Mouse (Mus musculus) hindbrain, postnatal 0 days (tissue): ENCODE measurements around the gene Smarcb1. TPM values are rescaled to one million over a fixed set of nuclear protein-coding genes. Genes with fewer than 3 reads are reported as not detected.
"Not testable (repeated sequence)": the region's sequence is repeated elsewhere in the genome, so short reads cannot be mapped to it uniquely, and the experiment has no call there.

Experiments
- ATAC-seq: fragments of 200-750 bp; cut with Nextera tagmentation; 2 replicates; pipeline ENCODE4 v1.8.0; 2017; ENCODE audit warnings: mild to moderate bottlenecking, moderate TSS enrichment, moderate library complexity
- DNase-seq: peaks from one replicate; pipeline ENCODE4 v3.0.0-alpha.2; 2015; ENCODE audit warnings: low spot score
- H3K27ac ChIP-seq: fragments of 300-500 bp; sonication (generic); 2 replicates; pipeline ENCODE4 v1.5.1; 2014; ENCODE audit warnings: mild to moderate bottlenecking
- H3K27me3 ChIP-seq: fragments of 300-500 bp; sonication (generic); 2 replicates; pipeline ENCODE4 v1.6.1; 2014; ENCODE audit warnings: low read length, mixed read lengths; ENCODE audit not compliant: insufficient read depth
- H3K36me3 ChIP-seq: fragments of 300-500 bp; sonication (generic); 2 replicates; pipeline ENCODE4 v1.6.1; 2014; ENCODE audit warnings: low read length, mixed read lengths; ENCODE audit not compliant: insufficient read depth
- H3K4me1 ChIP-seq: fragments of 300-500 bp; sonication (generic); 2 replicates; pipeline ENCODE4 v1.6.1; 2014; ENCODE audit warnings: antibody characterized with exemption, low read length, mixed read lengths; ENCODE audit not compliant: insufficient read depth
- H3K4me2 ChIP-seq: fragments of 300-500 bp; sonication (generic); 2 replicates; pipeline ENCODE4 v1.6.1; 2014; ENCODE audit warnings: low read depth, mild to moderate bottlenecking, low read length, moderate library complexity, mixed read lengths
- H3K4me3 ChIP-seq: fragments of 300-500 bp; sonication (generic); 2 replicates; pipeline ENCODE4 v1.5.1; 2014; ENCODE audit warnings: low read length
- H3K9ac ChIP-seq: fragments of 300-500 bp; sonication (generic); replicated peaks from 2 replicates; pipeline ENCODE4 v1.6.1; 2014; ENCODE audit warnings: mild to moderate bottlenecking, low read length, moderate library complexity, mixed read lengths
- H3K9me3 ChIP-seq: fragments of 300-500 bp; sonication (generic); 2 replicates; pipeline ENCODE4 v1.6.1; 2016; ENCODE audit warnings: low read length, mixed read lengths
- CTCF ChIP-seq: IDR thresholded peaks from 2 replicates; pipeline ENCODE4 v1.5.1; 2016; ENCODE audit warnings: antibody characterized with exemption, control low read depth, low read depth
- WGBS: fragments of 180-500 bp; shearing (Covaris S2); extraction: QIAGEN DNeasy Blood & Tissue Kit; methylation state at CpG from one replicate; pipeline ENCODE4 v1.1.7; 2014; 5-methylcytosine and 5-hydroxymethylcytosine counted together
- polyA plus RNA-seq: library from polyadenylated mRNA; unstranded; fragments of >200 nt; fragmentation: Nextera tagmentation; extraction: Ambion mirVana; gene quantifications from 2 replicates; pipeline ENCODE4 v1.2.1, GENCODE M21; 2015
- total RNA-seq: library from RNA; depleted of rRNA; stranded (reverse); fragments of >200 nt; gene quantifications from 2 replicates; pipeline ENCODE4 v1.2.3, GENCODE M21; 2014

The Smarcb1 gene
- total and polyA plus RNA-seq, 2 experiments from 2014 or later = 156 to 197 TPM

- peaks cover 10% of the 10 kb centered on the region for H3K4me1 ChIP-seq
- TF ChIP-seq CTCF = no peak
- peak; percentile 99 for ATAC-seq
- peak overlapping the region; percentile 81 for H3K27ac ChIP-seq
- H3K4me3 ChIP-seq = peak overlapping the region; percentile 25
- H3K27me3 ChIP-seq = no peaks in the 10 kb centered on the region
- peak overlapping the region; percentile 28 for H3K9ac ChIP-seq
- H3K36me3 ChIP-seq = no peaks in the 10 kb centered on the region
- H3K4me2 ChIP-seq = peak overlapping the region; percentile 50
- no peaks in the 10 kb centered on the region for H3K9me3 ChIP-seq
- DNase-seq = peak; percentile 96
- under 1% methylated on average over 11 of the region's 11 CpGs for WGBS
Measured at GRCm38 (mm10) chr10:75872915-75873542, 48.4 kb downstream of the Smarcb1 start.

GRCm38 (mm10) chr10:75872025-75872914 is 49.1 kb downstream of the Smarcb1 start:
- ATAC-seq (no peak; the same call in 1 of the 2 replicates), DNase-seq (no peak)
- H3K4me2 ChIP-seq = peak overlapping the region; percentile 50
- no peaks in the 10 kb centered on the region for H3K36me3 ChIP-seq
- H3K4me1 ChIP-seq = peaks cover 10% of the 10 kb centered on the region
- TF ChIP-seq CTCF = no peak
- H3K4me3 ChIP-seq = peak overlapping the region; percentile 25
- H3K27ac ChIP-seq = peak overlapping the region; percentile 81
- no peaks in the 10 kb centered on the region for H3K27me3 ChIP-seq
- WGBS = 32% methylated on average over 10 of the region's 10 CpGs
- no peaks in the 10 kb centered on the region for H3K9me3 ChIP-seq
- H3K9ac ChIP-seq = peak overlapping the region; percentile 28; the same call in 1 of the 2 replicates

GRCm38 (mm10) chr10:75861587-75861986 is 59.8 kb downstream of the Smarcb1 start:
- Histone ChIP-seq H3K4me1 (0 out of 2 replicates have a peak, but pooled peaks cover 7% of the 10 kb centered on the region), H3K4me2 (no peak overlapping the region), H3K36me3 (peaks cover 5% of the 10 kb centered on the region), H3K27me3 (no peaks in the 10 kb centered on the region), H3K9me3 (no peaks in the 10 kb centered on the region), H3K9ac (no peak overlapping the region), H3K27ac (no peak overlapping the region), H3K4me3 (no peak overlapping the region)
- no peak for TF ChIP-seq CTCF
- WGBS = 44% methylated on average over 5 of the region's 5 CpGs
- no peak for DNase-seq
- ATAC-seq = no peak

- ATAC-seq = no peak
- peak; percentile 27 for DNase-seq
- Histone ChIP-seq H3K4me3 (peak overlapping the region; percentile 57; the same call in 1 of the 2 replicates), H3K9me3 (no peaks in the 10 kb centered on the region), H3K27me3 (no peaks in the 10 kb centered on the region), H3K9ac (peak overlapping the region; percentile 79; the same call in 1 of the 2 replicates), H3K4me2 (peak overlapping the region; percentile 69), H3K4me1 (0 out of 2 replicates have a peak, but pooled peaks cover 7% of the 10 kb centered on the region), H3K36me3 (peaks cover 5% of the 10 kb centered on the region), H3K27ac (peak overlapping the region; percentile 93)
- TF ChIP-seq CTCF = no peak
- WGBS = 19% methylated on average over 7 of the region's 7 CpGs
Measured at GRCm38 (mm10) chr10:75860746-75861145, 60.7 kb downstream of the Smarcb1 start.

- peak; percentile 95 for DNase-seq
Measured at GRCm38 (mm10) chr10:75859786-75860470, 61.5 kb downstream of the Smarcb1 start, which contains the start of gene Mif. Mif (minus strand) TSS chr10:75860240.

GRCm38 (mm10) chr10:75859107-75859746 is 62.2 kb downstream of the Smarcb1 start:
- H3K9ac ChIP-seq = peak overlapping the region; percentile 79
- peak overlapping the region; percentile 69 for H3K4me2 ChIP-seq
- 3% methylated on average over 26 of the region's 27 CpGs for WGBS
- peaks cover 5% of the 10 kb centered on the region for H3K36me3 ChIP-seq
- H3K9me3 ChIP-seq = no peaks in the 10 kb centered on the region
- peak overlapping the region; percentile 57 for H3K4me3 ChIP-seq
- DNase-seq = peak; percentile 78
- H3K4me1 ChIP-seq = 0 out of 2 replicates have a peak, but pooled peaks cover 7% of the 10 kb centered on the region
- no peak for TF ChIP-seq CTCF
- H3K27ac ChIP-seq = peak overlapping the region; percentile 93
- peak; percentile 85 for ATAC-seq
- no peaks in the 10 kb centered on the region for H3K27me3 ChIP-seq

More at GRCm38 (mm10) chr10:75859786-75860470, 61.5 kb downstream of the Smarcb1 start, which contains the start of gene Mif:
- H3K36me3 ChIP-seq, H3K27me3 ChIP-seq, H3K4me1 ChIP-seq, H3K9me3 ChIP-seq: not testable (repeated sequence)
- Histone ChIP-seq H3K27ac (peak within 1 kb of the TSS; percentile 93), H3K4me2 (peak within 1 kb of the TSS; percentile 69), H3K4me3 (peak within 1 kb of the TSS; percentile 57), H3K9ac (peak within 1 kb of the TSS; percentile 79)
- WGBS = under 1% methylated on average over 44 of the region's 46 CpGs
- TF ChIP-seq CTCF = peak; percentile 41
- ATAC-seq = peak; percentile 95
